Mouse (Mus musculus) T-helper 2 cell (primary cell): Measurements from ENCODE around the gene Mcu.

ENCODE experiments used
- in situ Hi-C: fragments of 300-600 bp; cut with MboI, MseI; formaldehyde crosslinking; loops from one replicate; pipeline ENCODE4 v1.15.1; 2025; ENCODE audit warnings: high pct_unique_total_duplicates

The Mcu gene

DNA sequence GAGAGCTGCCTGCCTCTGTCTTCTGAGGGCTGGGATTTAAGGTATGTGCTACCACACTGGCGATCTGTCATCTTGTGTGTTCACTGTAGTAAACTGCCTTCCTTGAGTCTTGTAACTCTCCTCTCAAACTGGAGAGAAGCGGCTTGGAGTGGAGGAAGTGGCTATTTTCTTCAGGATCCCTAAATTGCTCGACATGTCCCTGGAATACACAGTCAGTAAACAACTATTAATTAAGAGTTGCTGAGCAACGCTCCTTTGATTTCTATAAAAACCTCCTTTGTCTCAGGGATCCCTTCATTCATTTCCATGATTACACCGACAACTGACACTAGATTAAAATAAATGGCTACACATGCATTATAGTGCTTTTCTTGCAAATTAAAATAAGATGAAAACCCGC is 78.4 kb downstream of the Mcu start:
- in situ Hi-C loops, result no loop called here

DNA sequence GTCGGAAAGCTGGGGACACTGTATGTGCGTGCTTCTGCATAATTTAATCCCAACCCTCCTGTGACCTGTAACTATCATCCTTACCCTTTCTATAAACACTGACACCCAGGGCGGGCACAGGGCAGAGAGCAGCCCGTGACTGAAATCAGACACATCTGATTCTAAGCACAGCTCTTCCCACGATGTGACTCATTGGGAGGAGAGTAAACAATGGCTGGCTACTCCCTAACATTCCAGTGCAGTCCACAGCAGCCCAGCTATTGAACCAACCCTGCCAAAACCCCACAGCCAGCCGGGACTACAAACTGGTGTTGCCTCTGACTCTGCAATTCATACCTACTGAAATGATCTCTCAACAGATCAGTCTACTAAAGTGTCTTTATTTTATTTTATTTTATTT is 78.9 kb downstream of the Mcu start:
- in situ Hi-C loops, result no loop called here

DNA sequence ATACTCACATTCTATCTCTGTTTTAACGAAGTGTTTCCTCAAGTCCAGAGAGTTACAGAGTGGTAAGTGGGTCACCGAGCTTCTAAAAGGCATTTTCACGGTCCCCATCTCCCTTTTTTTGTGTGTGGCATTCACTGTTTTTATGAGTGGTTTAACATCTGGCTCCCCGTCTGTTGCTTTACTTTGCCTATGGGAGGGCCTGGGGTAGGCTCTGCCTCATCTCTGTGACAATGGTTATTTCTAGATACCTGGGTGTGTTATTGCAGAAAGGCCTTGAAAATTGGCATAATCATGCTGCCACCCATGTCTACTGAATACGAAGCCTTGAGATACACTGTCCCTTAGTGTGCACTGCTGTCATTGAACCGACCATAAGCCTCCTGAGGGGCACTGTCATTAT is 84.2 kb downstream of the Mcu start:
- in situ Hi-C loops, result no loop called here

DNA sequence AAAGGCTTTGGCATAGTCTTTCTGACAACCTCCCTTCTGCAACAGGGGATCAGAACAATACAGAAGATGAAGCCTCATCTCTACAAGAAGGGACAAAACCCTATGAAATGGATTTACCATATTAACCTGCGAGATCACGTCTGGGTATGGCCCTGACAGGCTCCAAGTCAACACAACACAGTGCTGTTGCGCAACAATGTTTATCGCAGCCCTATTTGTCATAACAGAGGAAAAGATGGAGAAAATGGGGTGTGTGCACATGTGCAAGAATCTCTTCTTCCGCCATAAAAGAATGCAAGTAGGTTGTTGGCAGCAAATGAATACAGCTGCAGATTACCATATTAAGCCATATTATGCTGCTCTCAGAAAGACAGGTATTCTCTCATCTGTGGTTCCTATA is 88.7 kb downstream of the Mcu start:
- in situ Hi-C loops, result no loop called here

DNA sequence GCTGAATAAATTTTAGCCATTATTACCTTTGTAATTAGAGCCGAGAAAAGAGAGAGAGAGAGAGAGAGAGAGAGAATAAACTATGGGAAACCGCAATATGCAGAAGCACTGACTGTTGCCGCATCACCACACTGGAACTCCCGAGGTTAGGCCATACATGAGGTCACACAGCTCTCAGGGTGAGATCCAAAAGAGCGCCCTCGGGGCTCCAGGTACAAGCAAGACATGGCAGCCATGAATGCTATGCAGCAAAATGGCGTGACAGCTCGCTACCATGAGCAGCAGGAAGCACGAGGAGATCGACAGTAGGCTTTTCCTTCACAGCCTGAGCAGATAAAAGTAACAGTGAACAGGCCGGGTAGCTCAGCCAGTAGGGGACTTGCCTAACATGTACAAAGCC is 89.2 kb downstream of the Mcu start:
- in situ Hi-C loops, result no loop called here

DNA sequence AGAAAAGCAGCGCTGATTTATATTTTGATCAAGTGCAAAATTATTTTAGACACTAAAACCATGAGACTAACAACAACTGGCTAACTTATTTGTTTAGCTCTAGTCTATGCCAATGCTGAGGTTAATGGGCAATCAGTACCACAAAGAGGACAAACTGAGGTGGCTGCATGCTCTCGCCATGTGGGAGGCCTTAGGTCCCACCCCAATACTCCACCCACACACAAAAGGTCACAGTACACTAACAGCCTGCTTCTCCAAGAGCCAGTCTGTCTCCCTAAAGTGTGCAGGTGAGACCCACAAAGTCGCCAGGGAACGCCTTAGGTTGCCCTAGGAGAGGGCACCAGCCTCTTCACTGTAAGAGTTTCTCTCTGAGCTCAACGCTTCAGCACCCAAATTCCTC is 91.8 kb downstream of the Mcu start:
- in situ Hi-C loops, result no loop called here

DNA sequence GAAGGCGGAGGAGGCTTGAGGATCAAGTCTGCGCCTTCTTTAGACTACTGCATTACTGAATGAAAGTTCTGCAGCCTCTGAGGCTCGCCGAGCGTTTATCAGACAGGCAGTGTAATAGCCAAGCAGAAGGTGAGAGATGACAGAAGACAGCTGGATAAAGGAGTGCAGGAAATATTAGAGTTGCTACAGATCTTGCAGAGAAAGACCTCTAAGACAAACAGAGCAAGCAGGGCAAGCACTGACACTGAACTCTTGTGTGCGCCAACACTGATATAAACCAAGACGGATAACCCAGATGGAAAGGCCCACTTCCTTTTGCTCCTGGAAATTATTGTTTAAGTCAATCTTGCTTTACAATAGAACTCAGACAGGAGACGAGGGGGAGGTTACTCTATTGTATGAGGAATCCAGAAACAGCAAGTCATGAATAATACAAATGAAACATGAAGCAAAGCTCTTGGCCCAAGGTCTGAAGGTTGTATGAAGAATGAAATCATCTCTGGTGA is 92.6 kb downstream of the Mcu start:
- in situ Hi-C loops, result no loop called here

DNA sequence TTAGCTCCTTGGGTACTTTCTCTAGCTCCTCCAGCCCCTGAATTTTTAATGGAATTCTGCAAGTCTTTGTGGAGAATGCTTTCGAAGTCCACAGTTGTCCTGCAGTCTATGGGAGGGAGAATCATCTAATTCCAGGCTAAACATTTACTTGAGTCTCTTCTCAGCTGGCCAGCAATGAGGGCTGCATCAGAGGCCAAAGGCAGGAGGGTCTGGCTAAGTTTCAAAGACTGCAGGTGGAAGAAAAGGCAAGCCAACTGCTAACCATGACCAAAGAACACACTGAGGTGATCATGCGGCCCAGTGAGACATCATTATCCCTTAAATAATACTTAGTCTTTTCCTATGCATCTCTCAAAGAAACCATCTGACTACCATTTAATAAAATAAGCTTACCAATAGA is 95.8 kb downstream of the Mcu start:
- in situ Hi-C loops, result no loop called here

DNA sequence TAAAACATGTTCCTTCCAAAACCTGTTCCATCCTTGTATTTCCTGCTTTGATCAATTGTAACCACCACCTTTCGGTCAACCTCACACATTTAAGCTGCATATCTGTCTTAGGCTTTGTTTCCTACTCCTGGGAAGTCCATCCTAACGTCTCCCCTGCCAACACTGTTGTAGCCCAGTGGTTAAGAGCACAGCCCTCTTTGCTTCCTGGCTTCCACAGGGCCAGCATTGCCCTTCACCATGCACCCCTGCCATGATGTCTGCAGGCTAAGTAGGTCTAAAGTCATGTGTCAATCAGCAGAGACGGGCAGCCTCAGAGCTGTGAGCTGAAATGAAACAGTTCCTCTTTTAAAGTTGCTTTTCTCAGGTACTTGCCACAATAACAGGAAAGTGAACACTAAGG is 97.1 kb downstream of the Mcu start:
- in situ Hi-C loops, result no loop called here

DNA sequence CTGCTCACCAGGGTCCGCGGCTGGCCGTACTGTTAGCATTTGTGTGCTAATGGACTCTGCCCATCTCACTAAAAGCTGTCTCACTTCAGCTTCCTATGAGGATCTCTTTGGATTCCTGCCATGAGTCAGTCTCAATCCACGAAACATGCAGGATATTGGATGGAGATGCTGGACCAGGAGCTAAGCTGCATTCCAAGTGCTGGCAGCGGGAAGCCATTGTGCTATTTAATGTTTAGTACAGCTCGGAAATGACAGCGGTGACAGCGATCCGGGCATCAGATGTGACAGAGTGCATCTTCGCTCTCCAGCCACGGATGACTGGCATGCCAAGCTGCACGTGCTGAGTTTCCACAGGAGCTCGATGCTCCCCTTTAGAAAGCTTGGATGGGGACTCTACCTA is 99.3 kb downstream of the Mcu start:
- in situ Hi-C loops, result no loop called here

DNA sequence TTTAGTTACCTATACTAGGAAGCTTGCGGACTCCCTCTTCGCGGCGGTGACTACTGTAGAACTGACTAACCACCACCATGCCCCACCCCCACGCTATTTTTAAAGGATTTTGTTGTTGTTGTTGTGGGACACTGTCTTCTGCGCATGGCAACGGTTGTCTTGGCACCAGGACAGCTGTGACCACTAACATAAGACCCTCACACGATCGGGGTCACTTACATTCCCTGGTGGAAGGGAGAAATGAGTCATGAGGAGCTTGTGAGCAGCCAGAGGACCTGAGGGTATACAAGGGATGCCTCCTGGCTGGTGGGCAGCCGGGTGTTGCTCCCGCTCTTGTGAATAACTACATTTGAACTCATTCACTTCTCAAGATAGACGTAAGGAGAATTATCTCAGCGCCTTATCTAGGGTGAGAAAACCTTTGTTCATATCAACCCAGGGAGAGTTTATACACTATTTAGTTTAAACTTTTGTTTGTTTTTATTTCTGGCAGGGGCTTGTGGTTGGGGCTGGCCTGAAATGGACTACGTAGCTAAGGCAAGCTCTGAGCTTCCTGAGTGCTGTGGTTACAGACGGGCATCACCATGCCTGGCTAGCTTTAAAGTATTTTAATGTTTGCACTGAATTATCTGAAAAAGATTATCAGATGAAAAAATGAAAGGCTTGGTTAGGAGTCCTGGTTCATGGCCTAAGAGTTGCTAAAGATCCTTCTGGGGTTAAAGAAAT is 101.6 kb downstream of the Mcu start:
- in situ Hi-C loops, result no loop called here

DNA sequence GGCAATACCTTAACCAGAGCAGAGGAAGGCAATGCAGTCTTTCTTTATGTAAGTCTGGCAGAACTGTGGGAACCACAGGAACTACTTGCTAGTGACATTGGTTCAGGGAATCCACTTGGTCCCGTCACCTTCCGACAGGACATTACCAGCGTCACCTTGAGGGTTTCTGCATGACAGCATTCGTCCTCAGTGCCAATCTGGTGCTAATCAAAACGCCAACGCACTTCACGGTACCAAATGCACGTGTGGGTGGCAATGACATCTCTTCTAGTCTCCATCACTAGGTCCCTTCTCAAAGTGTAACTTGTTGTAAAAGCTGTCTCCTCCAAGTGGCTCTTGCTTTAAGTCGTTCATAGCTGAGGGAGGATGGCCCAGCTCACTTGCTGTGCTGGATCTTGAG is 104.3 kb downstream of the Mcu start:
- in situ Hi-C loops, result no loop called here

DNA sequence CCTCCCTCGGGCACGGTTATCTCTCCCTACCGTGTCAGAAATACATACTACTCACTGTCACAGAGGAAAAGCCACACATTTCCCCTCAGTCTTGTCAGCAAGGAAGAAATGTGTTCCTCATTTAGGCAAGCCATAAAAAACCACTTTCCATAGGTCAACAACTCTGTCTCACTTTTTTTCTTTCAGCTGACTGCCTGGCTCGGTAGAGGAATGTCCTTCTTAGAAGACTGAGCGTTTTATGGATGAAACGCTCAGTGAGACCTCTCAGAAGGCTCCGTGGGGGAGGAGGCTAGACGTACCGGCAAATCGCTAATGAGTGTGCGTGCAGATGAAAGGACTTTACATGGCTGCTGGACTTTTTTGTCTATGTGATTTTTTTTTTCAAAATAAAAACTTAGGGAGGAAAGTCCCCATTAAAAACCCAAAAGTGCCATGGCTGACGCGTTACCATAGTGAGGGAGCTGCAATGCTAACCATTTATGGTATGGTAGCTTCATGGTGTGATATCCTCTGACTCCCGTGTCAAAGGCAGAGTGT is 105.0 kb downstream of the Mcu start:
- in situ Hi-C loops, result no loop called here

DNA sequence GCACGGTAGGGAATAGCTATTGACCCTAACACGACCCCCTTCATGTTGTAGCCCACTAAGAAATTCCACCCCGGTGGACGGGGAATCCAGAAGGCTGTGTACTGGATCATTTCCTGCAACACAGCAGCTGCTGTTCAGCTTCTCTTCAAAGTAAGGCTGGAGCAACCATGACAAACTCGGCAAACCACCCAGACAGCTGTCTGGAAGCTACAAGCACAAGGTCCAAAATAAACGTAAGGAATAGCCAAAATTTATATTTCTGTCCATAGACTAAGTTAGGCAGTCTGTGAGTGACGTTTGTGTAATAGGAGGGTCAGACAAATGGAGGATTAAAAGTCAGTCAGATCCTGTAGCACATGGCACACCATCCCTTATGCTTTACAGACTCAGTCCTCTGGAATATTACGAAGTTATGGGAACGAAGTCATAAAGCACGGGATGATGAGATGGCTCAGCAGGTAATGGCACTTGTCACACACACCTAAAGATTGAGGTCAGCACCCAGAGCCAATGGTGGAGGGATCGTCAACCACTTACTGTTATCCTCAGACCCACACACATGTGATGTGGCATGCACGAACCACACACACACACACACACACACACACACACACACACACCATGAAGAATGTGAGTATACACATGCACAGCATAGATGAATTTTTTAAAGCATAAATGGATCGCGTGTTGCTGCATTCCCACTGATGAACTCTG is 105.6 kb downstream of the Mcu start:
- in situ Hi-C loops, result no loop called here

DNA sequence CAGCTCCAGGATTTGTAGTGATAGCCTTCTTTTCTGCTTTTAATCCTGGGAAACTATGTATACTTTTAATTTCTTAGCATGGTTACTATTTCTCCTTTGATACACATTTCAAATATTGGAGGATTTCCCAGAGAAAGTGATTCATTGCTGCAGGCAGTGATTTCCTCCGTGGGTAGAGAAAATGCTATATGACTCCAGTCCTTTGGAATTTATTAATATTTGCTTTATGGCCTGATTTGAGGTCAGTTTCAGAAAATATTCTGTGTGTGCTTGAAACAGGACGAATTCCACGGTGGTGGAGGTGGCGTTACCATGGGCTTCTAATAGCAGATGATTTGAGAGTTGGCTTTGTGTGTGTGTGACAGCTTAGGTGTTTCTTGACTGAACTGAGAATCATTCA is 107.3 kb downstream of the Mcu start:
- in situ Hi-C loops, result no loop called here

DNA sequence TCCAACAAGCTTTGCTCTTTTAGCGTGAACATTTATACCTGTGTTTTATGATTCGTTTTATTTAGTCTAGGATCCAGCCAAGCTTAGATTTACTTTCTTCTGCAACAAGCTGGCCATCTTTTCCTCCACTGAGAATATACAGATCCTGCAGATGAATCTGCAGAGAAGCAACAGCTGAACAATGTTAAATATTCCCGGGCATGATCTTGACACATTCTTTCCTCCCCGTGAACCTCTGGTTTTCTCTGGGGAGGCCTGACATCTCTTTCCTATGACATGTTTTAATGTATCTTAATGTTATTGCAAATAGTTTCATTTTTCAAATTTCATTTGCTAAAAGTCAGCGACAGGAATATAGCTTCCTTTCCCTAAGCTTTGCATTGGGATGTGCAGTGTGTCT is 109.8 kb downstream of the Mcu start:
- in situ Hi-C loops, result no loop called here

DNA sequence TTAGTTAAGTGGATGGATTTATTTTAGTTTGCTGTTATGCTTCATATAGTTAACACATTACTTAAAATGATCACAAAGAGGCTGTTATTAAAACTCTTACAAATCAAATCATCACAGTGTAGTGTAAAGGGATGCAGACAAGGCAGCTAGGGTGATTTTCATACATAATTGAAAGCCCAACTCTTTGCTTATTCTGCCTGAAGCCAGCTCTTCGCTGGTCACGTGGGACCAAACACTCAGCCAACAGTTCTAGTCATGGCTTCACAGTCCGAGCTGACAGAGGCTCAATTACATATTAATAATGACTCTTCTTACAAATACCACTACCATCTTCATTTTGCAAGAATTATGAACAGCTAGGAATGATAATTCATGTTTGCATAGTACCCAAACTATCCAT is 112.2 kb downstream of the Mcu start:
- in situ Hi-C loops, result no loop called here

DNA sequence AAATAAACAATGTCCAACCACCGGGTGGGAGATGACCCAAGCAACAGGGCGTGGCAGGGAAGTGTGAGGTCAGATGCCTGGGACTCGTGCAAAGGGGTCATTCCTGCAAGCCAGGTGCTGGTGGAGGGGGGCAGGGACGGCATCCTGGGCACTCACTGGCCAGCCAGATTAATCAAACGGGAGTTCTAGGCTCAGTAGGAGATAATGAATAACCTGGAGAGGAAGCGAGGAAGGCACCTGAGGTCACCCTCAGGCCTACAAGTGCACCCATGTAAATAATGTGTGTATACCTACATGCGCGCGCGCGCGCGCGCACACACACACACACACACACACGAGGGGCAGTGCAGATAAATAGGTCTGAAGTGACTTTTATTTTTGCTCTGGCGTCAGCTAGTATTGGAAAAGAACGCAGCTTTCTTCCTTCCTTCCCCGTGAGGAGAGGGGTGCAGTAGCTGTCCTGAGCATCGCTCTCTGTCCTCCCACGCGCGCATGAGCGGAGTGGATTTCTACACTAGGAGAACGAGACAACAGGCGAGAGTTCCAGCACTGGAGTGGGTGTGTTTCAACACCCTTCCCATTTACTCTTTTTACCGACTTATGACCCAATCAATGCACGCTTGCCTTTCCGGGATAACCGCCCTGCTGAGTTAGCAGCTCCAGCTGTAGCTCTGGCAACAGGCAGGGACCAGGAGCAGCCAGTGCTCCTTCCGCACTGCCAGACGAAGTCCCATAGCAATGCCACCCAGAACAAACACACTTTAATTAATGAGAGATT is 112.9 kb downstream of the Mcu start:
- in situ Hi-C loops, result no loop called here

DNA sequence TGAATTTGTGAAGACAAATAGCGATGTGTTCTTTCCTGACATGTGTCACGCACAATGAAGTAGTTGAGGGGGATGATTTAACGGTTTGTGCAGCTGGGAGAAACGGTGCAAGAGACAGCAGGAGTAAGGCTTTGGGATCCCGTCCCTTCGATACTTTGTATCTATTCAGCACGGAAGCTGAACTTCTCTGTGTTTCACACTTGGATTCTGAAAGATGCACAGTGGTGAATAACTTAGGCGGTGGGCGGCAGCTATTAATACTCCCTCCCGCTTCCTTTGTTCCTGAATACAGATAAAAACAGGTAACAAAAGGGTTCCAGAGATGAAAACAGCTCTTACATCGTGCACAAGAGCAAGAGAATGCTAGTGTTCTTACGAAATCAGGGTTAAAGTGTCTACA is 114.1 kb downstream of the Mcu start:
- in situ Hi-C loops, result no loop called here

DNA sequence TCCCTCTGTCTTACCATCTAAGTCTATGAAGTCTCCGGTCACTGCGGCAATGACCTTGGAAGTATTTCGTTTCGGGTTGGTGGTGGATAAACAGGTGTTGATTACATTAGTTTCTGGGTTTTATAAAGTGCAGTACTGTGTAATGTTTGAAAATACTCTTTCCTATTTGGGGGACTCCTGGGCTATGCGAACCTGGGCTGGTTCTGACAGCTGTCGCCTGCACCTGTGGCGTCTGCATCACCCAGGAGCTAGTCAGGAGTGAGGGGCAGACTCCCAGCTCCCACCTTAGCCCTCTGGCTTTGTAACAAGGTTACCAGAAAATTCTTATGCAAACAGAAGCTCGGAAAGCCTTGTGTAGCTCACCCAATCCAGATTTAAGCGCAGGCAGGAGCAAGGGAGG is 114.7 kb downstream of the Mcu start:
- in situ Hi-C loops, result no loop called here

DNA sequence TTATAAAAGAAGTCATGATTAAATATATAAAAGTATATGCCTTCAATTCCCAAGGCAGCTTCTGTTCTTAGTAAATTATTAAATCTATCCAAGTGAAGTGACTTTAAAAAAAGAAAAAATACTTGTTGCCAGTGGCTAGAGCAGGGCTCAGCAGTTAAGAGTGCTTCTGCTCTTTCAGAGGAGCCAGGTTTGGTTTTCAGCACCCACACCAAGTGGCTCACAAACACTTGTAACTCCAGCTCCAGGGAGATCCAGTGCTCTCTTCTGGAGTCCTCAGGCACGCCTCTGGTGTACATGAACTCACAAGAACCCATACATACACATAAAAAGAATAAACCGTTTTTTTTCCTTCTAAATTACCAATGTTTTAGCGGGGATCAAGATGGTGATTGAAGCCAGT is 116.3 kb downstream of the Mcu start:
- in situ Hi-C loops, result no loop called here

DNA sequence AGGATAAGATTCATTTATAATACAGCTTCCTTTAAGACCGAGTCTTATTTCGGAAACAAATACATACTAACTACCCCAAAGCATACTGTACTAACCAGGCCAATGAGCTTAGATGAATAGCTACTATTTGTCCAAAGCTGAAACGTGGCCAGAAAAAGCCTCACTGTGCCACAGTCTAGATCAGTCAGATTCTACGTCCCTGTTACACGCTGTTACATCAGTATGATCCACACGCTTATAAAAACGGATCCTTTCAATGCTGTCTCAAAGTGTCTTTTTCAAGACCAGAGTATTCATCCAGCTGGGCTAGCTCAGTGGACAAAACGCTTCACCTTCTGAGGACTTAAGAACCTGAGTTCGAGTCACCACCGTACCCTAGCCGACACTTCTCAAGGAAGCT is 119.5 kb downstream of the Mcu start:
- in situ Hi-C loops, result no loop called here
